Mouse (Mus musculus) adrenal gland, adult 2 months (tissue): ENCODE measurements around the gene Pias4. TPM values are rescaled to one million over a fixed set of nuclear protein-coding genes. Genes with fewer than 3 reads are reported as not detected.
A peak's percentile ranks its signal among the peaks of the same experiment; 100 is the strongest.
"Not testable (repeated sequence)": the region's sequence is repeated elsewhere in the genome, so short reads cannot be mapped to it uniquely, and the experiment has no call there.

ENCODE experiments used
- DNase-seq: peaks from one replicate; pipeline ENCODE4 v3.0.0; 2021
- polyA plus RNA-seq: library from polyadenylated mRNA; depleted of rRNA; stranded (reverse); fragments of >200 nt; gene quantifications from 2 replicates; pipeline ENCODE4 v1.2.3, GENCODE M21; 2012
- total RNA-seq, 2 experiments: library from RNA; stranded (reverse); gene quantifications; 2 replicates each; pipeline ENCODE4 v1.2.3; 2021

Gene Pias4
- total and polyA plus RNA-seq, 3 experiments = 27.3 to 48.6 (median 29.8) TPM

DNA sequence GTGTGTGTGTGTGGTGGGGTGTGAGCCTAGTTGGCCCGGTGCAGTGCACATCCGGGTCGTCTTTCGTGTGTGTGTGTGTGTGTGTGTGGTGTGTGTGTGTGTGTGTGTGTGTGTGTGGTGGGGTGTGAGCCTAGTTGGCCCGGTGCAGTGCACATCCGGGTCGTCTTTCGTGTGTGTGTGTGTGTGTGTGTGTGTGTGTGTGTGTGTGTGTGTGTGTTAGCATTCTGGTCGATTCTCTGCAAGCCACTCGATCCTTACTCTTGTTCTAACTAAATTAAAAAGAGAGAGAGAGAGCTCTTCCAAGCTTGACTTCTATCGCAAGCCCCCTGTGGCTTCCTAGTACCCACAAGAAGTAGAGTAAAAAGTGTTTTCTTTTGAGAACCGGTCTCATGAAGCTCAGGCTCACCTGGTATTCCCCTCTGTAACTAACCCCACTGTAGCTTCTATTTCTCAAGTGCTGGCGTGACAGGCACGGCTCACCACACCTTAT is 1.7 kb upstream of the Pias4 start:
- not testable (repeated sequence) for DNase-seq

DNA sequence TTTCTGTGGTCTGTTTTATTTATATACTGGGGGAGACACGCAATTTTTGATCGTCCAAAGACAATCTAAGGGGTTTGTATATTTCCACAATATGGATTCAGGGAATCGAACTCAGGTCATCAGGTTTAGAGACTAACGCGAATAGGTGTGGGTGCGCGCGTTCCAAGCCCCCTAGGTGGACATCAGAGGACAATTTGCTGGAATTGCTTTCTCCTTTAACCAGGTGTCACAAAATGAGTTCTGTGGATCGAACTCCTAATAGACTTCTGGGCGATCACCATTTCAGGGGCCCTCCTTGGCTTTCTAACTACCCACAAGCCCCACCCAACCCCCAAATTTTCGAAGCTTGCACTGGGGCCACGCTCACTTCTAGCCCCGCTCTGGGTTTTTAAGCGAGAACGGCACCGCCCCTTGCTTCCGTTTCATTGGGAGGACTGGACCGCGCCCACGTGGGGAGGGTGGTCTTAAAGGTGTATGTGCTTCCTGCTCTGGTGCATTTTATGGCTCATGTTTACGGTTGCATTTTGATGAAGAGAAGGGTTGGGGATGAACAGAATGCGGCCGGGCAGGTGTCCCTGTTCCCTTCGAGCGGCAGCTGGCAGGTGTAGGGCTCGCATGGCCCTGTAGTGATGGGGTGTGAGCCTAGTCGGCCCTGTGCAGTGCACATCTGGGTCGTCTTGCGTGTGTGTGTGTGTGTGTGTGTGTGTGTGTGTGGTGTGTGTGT is 960 bp upstream of the Pias4 start:
- DNase-seq = peak; percentile 91

DNA sequence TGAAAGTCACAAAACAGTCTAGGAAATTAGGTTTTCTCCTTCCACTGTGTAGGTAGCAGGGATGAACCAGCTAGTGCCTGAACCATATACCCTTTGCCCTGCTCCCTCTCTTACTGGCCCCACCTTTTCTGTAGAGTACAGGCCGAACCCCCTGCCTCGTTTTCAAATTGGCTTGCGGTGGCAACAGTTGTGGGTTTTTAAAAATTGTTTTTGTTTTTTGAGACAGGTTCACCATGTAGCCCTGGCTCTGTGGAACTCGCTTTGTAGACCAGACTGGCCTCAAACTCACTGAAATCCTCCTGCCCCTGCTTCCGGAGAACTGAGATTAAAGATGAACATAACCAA is 336 bp upstream of the Pias4 start:
- no peak for DNase-seq

DNA sequence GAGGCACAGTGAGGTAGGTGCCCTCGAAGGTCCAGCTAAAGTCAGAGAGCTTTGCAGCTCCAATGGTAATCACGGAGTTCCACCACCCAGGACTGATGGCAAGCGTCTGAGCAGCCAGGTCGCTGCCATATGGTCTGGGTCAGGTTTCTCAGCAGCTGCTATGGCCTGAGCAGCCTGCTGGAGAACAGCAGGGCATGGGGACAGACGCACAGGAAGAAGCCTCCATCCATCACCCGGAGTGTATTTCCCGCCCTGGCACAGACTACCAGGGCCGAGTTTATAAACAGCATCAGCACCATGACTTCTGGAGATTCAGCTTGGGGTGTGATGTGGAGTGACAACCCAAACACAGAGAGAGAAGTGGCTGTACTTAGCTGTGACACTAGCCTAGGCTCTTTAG is 2.6 kb downstream of the Pias4 start:
- DNase-seq = peak; percentile 18

DNA sequence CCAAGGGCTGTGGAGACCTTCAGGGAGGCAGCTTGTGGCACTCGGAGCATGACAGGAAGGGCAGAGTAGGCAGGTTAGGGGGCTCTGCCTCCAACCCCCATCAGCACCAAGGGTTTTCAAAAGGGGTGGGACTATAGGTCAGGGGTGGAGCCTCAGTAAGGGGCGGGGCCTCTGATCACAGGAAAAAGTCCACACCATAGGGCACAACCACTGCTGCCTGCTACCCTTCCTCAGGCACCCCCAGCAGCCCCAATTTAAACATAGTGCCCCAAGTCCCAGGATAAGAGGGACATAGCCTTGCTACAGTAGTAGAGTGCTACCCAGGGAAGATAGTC is 5.4 kb downstream of the Pias4 start:
- DNase-seq = no peak

DNA sequence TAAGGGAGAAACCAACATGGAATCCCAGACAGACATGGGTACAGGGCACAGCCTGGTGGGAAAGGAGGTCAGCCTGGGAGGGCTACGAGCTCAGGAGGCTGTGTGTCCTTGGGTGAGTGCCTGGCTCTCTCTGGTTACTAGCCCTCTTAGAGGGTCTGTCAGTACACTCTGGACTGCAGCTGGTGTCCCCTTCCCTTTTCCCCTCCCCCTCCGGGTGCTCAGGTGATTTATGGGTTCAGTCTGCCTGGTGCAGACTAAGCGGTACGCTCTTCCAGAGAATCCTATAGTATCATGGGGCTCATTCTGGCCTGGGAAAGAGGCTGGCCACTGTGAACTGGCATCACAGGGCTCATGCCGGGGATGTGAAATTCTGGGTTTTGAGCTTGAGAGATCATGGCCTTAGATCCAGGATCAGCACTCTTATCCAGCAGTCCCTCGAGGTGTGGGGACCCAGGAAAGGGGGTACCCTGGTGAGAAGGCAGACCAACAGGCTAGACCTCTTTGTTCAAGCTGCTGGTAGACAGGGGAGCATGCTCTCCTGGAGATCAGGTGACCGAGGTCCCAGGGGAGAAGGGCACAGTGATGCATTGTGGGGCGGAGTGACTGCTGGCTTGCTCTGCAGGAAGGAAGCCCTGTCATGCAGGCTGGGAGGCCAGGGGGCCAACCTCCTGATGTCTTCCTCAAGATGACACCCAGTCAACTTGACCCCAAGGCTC is 6.0 kb downstream of the Pias4 start:
- DNase-seq = peak; percentile 65

DNA sequence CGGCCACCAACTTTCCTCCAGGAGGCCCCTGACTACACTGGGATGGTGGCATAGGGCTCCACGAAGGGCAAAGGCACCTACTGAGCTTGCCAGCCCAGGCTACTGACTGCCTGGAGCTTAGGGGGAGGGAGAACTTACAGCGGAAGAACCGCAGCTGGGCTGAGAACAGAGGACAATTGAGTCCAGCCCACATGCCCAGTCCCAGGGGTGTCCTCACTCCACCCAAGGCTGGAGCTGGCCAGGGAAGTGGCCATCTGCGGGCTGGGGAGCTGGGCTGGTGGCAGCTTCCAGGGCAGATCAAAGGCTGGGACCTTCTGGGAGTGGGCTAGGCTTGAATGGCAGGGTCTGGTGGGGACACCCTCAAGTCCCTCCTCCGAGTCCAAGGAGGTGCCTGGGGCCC is 13.0 kb downstream of the Pias4 start:
- no peak for DNase-seq

DNA sequence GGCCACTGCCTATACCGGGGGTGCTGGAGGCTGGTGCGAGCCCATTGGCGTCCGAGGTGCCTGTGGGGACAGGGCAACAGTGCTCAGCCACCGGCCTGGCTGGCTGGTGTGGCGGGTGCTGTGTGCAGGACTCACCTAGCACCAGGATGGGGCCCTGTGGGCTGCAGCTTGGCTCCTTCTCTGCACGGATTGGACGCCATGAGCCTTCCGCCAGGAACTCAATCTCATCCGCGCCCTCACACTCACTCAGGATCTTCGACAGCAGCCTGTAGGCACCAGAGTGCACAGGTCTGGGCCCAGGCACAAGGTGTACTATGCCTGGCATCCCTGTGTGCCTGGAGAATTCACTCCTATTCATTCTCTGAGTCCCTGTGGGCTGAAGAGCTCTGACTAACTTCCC is 13.4 kb downstream of the Pias4 start:
- DNase-seq = no peak

DNA sequence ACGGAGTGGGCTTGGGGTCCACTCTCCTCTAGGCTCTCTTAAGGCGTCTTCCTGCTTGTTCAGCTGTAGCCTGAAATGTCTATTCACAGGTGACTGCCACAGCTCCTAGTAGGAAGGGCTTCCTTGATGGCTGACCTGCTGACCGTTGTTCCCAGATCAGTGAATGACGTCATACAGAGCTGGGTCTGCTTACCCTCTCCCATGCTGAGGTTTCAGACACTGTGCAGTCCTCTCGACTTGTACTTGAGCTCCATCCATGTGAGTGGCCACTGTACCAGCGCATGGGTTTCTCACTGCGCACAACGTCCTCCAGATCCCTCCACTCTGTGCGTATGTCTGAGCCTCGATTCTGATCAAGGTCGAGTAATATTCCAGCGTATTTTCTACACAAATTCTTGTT is 15.1 kb downstream of the Pias4 start:
- DNase-seq = no peak

DNA sequence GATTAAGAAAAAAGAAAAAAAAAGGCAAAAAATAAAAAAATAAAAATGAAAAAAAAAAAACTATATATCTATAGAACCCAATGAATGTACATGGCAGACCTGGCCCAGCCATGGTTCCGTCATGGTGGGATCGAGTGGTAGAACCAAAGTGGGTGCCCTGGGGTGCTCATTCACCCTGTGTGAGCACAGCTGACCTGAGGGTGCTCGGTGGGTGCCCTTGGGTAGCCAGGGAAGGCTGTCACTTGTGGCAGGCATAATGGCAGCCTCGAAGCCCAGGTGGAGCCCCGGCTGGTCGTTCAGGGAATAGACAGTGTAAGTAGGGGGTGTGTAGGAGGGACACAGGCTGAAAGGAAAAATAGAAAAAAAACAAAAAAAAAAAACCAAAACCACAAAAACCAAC is 16.5 kb downstream of the Pias4 start:
- no peak for DNase-seq

DNA sequence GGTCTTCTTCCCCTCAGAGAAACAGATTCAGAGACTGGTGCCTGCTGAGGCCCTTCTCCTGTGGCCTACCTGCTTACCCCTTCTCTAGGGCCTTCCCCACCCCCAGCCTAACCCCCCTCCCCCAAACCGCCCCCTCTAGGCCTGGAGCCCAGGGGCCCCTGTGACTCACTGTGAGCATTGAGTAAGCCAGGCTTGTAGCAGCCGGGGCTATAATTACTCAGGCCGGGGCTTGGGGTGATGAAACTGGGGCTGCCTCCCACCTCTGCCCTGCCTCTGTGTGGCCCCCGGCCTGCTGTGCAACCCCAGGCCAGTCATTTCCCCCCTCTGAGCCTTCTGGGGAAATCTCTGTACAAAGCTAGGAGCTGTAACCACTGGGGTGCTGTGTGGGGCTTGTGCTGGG is 21.4 kb downstream of the Pias4 start:
- DNase-seq = peak; percentile 78

DNA sequence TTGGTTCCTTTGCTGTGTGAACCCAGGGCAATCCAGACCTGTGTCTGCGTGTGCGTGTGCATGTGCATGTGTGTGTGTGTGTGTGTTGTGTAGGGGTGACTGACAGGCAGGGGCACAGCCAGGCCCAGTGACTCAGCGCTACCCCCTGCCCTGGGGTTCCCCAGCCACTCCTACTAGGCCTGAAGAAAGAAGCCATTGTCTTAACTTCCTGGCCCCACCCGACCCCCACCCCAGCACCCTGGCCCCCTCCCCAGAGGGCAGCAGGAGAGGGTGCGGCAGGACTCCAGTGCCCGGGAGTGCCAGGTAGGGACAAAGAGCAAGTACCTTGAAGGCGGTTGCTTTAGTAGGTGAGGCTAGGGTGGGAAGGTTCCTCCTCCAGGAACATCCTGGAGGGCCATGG is 21.9 kb downstream of the Pias4 start:
- peak; percentile 19 for DNase-seq

DNA sequence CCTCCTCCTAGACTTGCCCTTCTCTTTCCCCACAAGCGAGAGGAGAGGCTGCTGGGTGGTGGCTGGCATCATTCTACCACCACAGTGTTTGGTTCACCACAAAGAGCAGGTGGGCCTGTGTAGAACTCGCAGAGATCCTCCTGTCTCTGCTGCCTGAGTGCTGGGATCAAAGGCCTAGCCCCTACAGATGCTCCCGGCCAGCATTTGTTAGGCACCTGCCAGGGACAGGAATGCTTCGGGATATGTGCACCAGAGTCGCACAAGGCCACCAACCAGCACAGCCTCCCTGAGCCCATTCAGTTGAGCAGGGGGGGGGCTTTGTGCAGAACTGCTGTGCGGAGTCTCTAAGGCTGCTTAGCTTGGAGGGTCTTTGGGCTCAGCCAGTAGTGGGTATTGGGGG is 22.4 kb downstream of the Pias4 start:
- DNase-seq = no peak

DNA sequence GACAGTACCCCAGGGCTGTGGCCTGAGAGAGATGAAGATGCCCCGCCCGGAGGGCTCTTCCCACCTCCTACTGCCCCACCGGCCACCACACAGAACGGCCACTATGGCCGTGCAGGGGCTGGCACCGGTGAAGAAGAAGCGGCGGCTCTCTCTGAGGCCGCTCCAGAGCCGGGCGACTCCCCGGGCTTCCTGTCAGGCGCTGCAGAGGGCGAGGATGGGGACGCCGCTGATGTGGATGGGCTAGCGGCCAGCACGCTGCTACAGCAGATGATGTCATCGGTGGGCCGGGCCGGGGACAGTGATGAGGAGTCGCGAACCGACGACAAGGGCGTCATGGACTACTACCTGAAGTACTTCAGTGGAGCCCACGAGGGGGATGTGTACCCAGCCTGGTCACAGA is 23.1 kb downstream of the Pias4 start:
- peak; percentile 61 for DNase-seq

DNA sequence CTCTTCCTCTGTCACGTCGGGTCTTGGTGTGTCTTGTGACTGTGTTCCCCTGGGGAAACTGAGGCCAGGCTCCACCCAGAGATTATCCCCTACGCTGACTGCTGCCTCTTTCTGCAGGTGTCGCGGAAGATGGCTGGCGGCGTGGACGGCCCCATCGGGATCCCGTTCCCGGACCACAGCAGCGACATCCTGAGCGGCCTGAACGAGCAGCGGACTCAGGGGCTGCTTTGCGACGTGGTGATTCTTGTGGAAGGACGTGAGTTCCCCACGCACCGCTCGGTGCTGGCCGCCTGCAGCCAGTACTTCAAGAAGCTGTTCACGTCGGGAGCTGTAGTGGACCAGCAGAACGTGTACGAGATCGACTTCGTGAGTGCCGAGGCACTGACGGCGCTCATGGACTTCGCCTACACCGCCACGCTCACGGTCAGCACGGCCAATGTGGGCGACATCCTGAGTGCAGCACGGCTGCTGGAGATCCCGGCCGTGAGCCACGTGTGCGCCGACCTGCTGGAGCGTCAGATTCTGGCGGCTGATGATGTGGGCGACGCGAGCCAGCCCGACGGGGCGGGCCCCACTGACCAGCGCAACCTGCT is 23.8 kb downstream of the Pias4 start:
- peak; percentile 24 for DNase-seq

DNA sequence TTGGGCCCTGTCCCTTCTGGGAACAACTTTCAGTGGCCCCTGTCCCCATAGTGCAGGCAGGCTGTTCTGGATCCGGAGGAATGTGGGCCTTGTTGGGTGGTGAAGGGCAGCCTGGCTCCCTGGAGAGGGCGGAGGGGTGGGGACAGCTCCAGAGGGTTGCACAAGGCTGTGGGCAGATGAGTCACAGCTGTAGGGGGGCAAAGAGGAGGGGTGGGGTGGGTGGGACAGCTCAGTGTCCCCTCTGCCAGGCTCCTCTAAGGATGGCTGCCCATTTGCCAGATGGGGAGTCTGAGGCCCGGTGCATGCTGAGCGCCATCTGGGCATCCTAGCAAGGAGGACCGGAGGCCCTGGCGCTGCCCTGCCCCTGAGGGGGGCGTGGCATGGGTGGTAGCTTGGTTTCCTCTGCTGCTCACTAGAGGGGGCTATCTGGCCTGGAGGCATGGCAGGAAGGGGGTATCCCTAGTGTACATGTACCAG is 24.5 kb downstream of the Pias4 start:
- peak; percentile 84 for DNase-seq

DNA sequence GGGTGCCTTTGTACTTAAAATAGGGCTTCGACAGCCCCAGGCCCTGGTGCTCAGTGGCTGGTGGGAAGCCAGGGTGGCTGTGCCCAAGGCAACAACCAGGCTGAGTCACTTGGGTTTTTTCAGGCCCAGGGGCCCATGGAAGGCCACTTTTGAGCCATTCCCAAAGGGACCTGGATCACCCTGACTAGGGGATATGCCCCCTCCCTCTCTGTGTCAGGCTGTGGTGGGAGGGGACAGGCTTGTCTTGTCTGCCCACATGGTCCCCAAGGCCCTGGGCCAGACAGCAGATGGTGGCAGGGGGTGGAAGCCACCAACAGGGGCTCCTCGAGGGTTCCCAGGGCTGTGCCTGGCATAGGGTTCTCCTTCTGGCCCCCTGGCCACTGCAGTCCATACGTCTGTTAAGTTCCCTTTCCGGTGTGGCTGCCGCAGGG is 25.2 kb downstream of the Pias4 start:
- DNase-seq = peak; percentile 81

DNA sequence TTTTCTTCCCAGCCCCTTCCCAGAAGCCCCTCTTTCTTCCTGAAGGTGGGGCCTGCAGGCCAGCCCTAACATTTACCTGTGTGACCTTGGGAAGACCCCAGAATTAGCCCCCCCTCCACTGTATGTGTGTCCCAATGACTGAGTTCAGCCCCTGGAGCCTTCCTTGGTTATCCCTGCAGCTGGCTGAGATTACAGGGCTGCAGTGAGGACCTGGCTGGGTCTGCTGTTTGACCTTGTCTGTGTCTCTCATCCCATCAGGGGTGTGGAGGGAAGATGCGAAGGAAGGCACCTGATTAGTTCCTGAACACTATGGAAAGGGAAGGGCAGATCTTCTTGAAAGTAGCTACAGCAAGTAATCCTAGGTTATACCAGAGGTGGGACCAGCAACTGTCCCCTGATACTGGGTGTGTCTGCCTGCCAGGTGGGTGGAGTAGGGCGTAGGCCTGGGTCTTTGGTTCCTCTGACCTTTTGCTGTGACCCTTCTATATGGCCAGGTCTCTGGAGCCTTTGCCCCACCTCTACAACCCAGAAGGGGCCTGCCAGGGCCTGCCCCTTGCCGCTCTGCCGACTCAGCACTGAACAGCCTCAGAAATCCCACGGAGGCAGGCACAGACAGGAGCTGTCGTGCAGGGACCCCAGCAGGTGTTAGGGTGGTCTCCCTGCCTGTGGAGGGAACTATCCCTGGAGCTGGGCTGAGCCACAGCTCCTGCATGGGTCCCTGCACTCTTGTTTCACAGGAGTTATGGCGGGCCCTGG is 26.1 kb downstream of the Pias4 start:
- DNase-seq = no peak

DNA sequence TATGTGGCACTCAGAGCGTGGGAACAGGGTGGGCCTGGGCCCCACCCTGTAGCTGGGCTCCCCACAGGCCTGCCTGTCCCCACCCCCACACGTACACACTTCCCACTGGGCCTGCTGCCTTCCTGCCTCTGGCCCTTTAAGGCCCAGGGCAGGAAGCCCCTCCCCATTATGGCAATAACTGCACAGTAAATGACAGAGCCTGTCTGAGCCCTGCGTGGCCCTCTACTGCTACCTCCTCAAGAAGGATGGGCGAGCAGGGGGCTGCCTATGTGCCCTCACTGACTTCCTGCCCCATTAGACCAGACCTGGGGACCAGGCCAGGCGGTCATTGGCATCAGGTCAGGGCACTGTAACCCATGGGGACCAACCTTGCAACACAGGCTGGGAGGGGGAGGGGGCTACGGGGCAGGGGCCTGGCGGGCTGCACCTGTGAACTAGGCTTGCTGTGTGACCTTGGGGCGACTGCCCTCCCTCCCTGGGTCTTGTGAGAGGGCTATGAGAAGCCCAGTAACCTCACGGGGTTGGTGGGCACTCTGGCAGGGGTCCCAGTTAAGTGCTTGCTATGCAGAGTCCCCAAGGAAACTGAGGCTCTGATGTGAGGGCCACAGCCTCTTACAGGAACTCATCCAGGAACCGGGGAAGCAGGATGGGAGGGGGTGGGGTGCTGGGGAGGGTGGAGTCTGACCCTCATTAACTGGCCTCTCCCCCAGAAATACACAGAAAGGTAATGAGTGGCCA is 26.8 kb downstream of the Pias4 start:
- peak; percentile 59 for DNase-seq

DNA sequence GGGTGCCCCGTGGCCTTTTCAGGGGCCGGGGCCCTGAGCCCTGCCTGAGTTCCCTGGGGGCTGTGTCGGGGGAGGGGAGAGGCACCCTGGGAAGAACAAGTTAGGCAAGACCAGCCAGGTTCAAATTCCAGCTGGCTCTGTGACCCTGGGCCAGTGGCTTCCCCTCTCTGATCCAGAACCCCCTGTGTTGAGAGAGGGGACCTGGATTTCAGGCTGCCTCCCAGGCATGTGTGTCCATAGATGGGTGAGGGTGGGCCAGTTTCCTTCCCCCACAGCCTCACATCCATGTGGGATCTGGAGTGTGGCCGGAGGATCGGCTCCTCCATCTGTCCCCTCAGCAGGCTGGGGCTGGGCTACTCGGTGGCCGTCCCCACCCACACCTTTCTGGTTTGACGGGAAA is 27.7 kb downstream of the Pias4 start:
- peak; percentile 49 for DNase-seq

DNA sequence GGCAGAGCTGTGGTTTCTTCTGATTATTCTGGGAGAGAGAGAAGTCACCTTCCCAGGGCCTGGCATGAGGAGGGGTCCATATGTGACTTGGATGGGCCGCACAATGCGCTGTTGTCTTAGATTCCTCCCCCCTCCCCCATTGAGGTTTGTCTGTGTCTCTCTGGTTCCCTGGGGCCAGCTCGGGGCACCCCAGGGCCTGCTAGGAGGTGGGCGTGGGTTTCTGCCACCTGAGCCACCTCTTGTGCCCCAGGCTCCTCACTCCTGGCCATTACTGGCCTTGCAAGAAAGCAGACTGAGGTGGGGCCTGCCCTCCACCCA is 28.2 kb downstream of the Pias4 start:
- DNase-seq = peak; percentile 18
